Mouse (Mus musculus) thymus, postnatal 10 days (tissue): ENCODE results near the gene Cep41.

Experiments
- DNase-seq, 2 experiments: peaks; one replicate each; pipeline ENCODE4 v3.0.0; 2021; ENCODE audit warnings: low spot score in 2 of 2

The Cep41 gene

GRCm38 (mm10) chr6:30624763-30625162 lies 68.8 kb downstream of the Cep41 start:
- no peak for DNase-seq

GRCm38 (mm10) chr6:30621986-30622389 lies 71.6 kb downstream of the Cep41 start:
- no peak for DNase-seq

- no peak for DNase-seq
Observed at GRCm38 (mm10) chr6:30620994-30621393, 72.6 kb downstream of the Cep41 start.

GRCm38 (mm10) chr6:30620591-30620990 lies 73.0 kb downstream of the Cep41 start:
- no peak for DNase-seq

GRCm38 (mm10) chr6:30619606-30620005 lies 73.9 kb downstream of the Cep41 start:
- DNase-seq: no peak

GRCm38 (mm10) chr6:30618735-30619134 lies 74.8 kb downstream of the Cep41 start:
- DNase-seq: no peak

- DNase-seq: no peak
Observed at GRCm38 (mm10) chr6:30617959-30618590, 75.5 kb downstream of the Cep41 start.

GRCm38 (mm10) chr6:30617020-30617958 lies 76.3 kb downstream of the Cep41 start:
- DNase-seq: no peak

GRCm38 (mm10) chr6:30616491-30616941 lies 77.0 kb downstream of the Cep41 start:
- DNase-seq: no peak

GRCm38 (mm10) chr6:30615741-30616140 lies 77.8 kb downstream of the Cep41 start:
- DNase-seq: no peak

GRCm38 (mm10) chr6:30614251-30614650 lies 79.3 kb downstream of the Cep41 start:
- no peak for DNase-seq

- no peak for DNase-seq
Observed at GRCm38 (mm10) chr6:30611212-30611611, 82.3 kb downstream of the Cep41 start.

GRCm38 (mm10) chr6:30610710-30611109 lies 82.8 kb downstream of the Cep41 start, which contains the start of gene Cpa5:
Gene Cpa5, plus strand, starts transcription at chr6:30611010.
- DNase-seq: no peak

GRCm38 (mm10) chr6:30605672-30606071 lies 87.9 kb downstream of the Cep41 start:
- DNase-seq: no peak

- DNase-seq: no peak
Observed at GRCm38 (mm10) chr6:30605111-30605510, 88.4 kb downstream of the Cep41 start.

GRCm38 (mm10) chr6:30604342-30604867 lies 89.1 kb downstream of the Cep41 start:
- no peak for DNase-seq
